Mouse (Mus musculus) forebrain, embryonic 11.5 days (tissue): ENCODE results near the gene Prdx1. TPM values are rescaled to one million over a fixed set of nuclear protein-coding genes. Genes with fewer than 3 reads are reported as not detected.

ENCODE experiments used
- ATAC-seq: fragments of 200-750 bp; cut with Nextera tagmentation; replicated peaks from 2 replicates; pipeline ENCODE4 v1.8.0; 2017; ENCODE audit warnings: moderate TSS enrichment; ENCODE audit not compliant: low FRiP score
- DNase-seq: peaks from one replicate; pipeline ENCODE4 v3.0.0-alpha.2; 2017; ENCODE audit warnings: low spot score
- H3K27ac ChIP-seq: fragments of 300-500 bp; sonication (generic); 2 replicates; pipeline ENCODE4 v1.5.1; 2014; ENCODE audit warnings: low read depth, low read length
- H3K27me3 ChIP-seq: fragments of 300-500 bp; sonication (generic); 2 replicates; pipeline ENCODE4 v1.6.1; 2014; ENCODE audit warnings: mild to moderate bottlenecking, low read length, mixed read lengths; ENCODE audit not compliant: control insufficient read depth, insufficient read depth
- H3K36me3 ChIP-seq: fragments of 300-500 bp; sonication (generic); 2 replicates; pipeline ENCODE4 v1.6.1; 2014; ENCODE audit warnings: mild to moderate bottlenecking, low read length, moderate library complexity, mixed read lengths; ENCODE audit not compliant: control insufficient read depth, insufficient read depth
- H3K4me1 ChIP-seq: fragments of 300-500 bp; sonication (generic); replicated peaks from 2 replicates; pipeline ENCODE4 v1.6.1; 2014; ENCODE audit warnings: low read length, mixed read lengths; ENCODE audit not compliant: control insufficient read depth, insufficient read depth
- H3K4me2 ChIP-seq: fragments of 300-500 bp; sonication (generic); 2 replicates; pipeline ENCODE4 v1.6.1; 2014; ENCODE audit warnings: low read depth, mild to moderate bottlenecking, low read length, moderate library complexity, mixed read lengths; ENCODE audit not compliant: severe bottlenecking
- H3K4me3 ChIP-seq: fragments of 300-500 bp; sonication (generic); 2 replicates; pipeline ENCODE4 v1.5.1; 2014; ENCODE audit warnings: low read depth, low read length
- H3K9ac ChIP-seq: fragments of 300-500 bp; sonication (generic); 2 replicates; pipeline ENCODE4 v1.6.1; 2014; ENCODE audit warnings: low read length
- H3K9me3 ChIP-seq: fragments of 300-500 bp; sonication (generic); 2 replicates; pipeline ENCODE4 v1.6.1; 2016; ENCODE audit warnings: low read length, mixed read lengths; ENCODE audit not compliant: control insufficient read depth
- WGBS: fragments of 180-500 bp; shearing (Covaris S2); extraction: QIAGEN DNeasy Blood & Tissue Kit; methylation state at CpG from one replicate; pipeline ENCODE4 v1.1.7; 2014; 5-methylcytosine and 5-hydroxymethylcytosine counted together
- polyA plus RNA-seq: library from polyadenylated mRNA; unstranded; fragments of >200 nt; fragmentation: Nextera tagmentation; extraction: Ambion mirVana; gene quantifications from 2 replicates; pipeline ENCODE4 v1.2.1, GENCODE M21; 2014

Gene Prdx1
- polyA plus RNA-seq, 1 experiment from 2014 or later = 1,079 TPM

- Histone ChIP-seq H3K4me3 (no peak overlapping the region), H3K36me3 (no peaks in the 10 kb centered on the region; the same call in 1 of the 2 replicates), H3K4me1 (peaks cover 6% of the 10 kb centered on the region), H3K9ac (no peak overlapping the region), H3K4me2 (no peak overlapping the region), H3K27me3 (no peaks in the 10 kb centered on the region), H3K27ac (no peak overlapping the region), H3K9me3 (no peaks in the 10 kb centered on the region)
- no peak for ATAC-seq
- no peak for DNase-seq
- WGBS = 88% methylated on average over 4 of the region's 4 CpGs
Observed at GRCm38 (mm10) chr4:116683957-116684356, 1.4 kb upstream of the Prdx1 start.

GRCm38 (mm10) chr4:116684665-116685064, 679 bp upstream of the Prdx1 start:
- H3K36me3 ChIP-seq = no peaks in the 10 kb centered on the region; the same call in 1 of the 2 replicates
- peaks cover 6% of the 10 kb centered on the region for H3K4me1 ChIP-seq
- 64% methylated on average over 2 of the region's 2 CpGs for WGBS
- no peak for DNase-seq
- H3K4me3 ChIP-seq = no peak overlapping the region
- ATAC-seq = no peak
- H3K27ac ChIP-seq = peak overlapping the region; percentile 92; the same call in 1 of the 2 replicates
- no peaks in the 10 kb centered on the region for H3K9me3 ChIP-seq
- no peak overlapping the region; the same call in 1 of the 2 replicates for H3K4me2 ChIP-seq
- H3K9ac ChIP-seq = peak overlapping the region; percentile 83
- no peaks in the 10 kb centered on the region for H3K27me3 ChIP-seq

GRCm38 (mm10) chr4:116687041-116687440, 1.7 kb downstream of the Prdx1 start:
- WGBS = 44% methylated on average over 1 of the region's 1 CpGs
- H3K36me3 ChIP-seq = no peaks in the 10 kb centered on the region; the same call in 1 of the 2 replicates

GRCm38 (mm10) chr4:116689309-116689876, 4.0 kb downstream of the Prdx1 start:
- 93% methylated on average over 4 of the region's 4 CpGs for WGBS
- H3K36me3 ChIP-seq = peaks cover 2% of the 10 kb centered on the region; the same call in 1 of the 2 replicates
- no peaks in the 10 kb centered on the region for H3K9me3 ChIP-seq
- peaks cover 6% of the 10 kb centered on the region for H3K4me1 ChIP-seq
- no peak overlapping the region for H3K9ac ChIP-seq
- no peak overlapping the region for H3K4me3 ChIP-seq
- H3K27ac ChIP-seq = no peak overlapping the region
- ATAC-seq (no peak), DNase-seq (no peak)
- H3K27me3 ChIP-seq = no peaks in the 10 kb centered on the region
- H3K4me2 ChIP-seq = no peak overlapping the region

More at GRCm38 (mm10) chr4:116687041-116687440, 1.7 kb downstream of the Prdx1 start:
- no peak overlapping the region for H3K27ac ChIP-seq
- peak overlapping the region; percentile 83; the same call in 1 of the 2 replicates for H3K9ac ChIP-seq
- H3K27me3 ChIP-seq = no peaks in the 10 kb centered on the region
- H3K4me2 ChIP-seq = peak overlapping the region; percentile 65
- no peak for DNase-seq
- H3K4me3 ChIP-seq = peak overlapping the region; percentile 67
- ATAC-seq = no peak
- peaks cover 6% of the 10 kb centered on the region for H3K4me1 ChIP-seq
- H3K9me3 ChIP-seq = no peaks in the 10 kb centered on the region

- no peak for DNase-seq
- peaks cover under 1% of the 10 kb centered on the region; the same call in 1 of the 2 replicates for H3K4me1 ChIP-seq
- no peaks in the 10 kb centered on the region for H3K27me3 ChIP-seq
- no peak overlapping the region for H3K27ac ChIP-seq
- peaks cover 7% of the 10 kb centered on the region; the same call in 1 of the 2 replicates for H3K36me3 ChIP-seq
- 92% methylated on average over 2 of the region's 2 CpGs for WGBS
- ATAC-seq = no peak
- no peaks in the 10 kb centered on the region for H3K9me3 ChIP-seq
- no peak overlapping the region for H3K4me3 ChIP-seq
- no peak overlapping the region for H3K9ac ChIP-seq
- no peak overlapping the region for H3K4me2 ChIP-seq
Observed at GRCm38 (mm10) chr4:116692146-116692545, 6.8 kb downstream of the Prdx1 start.

GRCm38 (mm10) chr4:116693785-116694184, 8.4 kb downstream of the Prdx1 start:
- ATAC-seq (no peak), DNase-seq (no peak)
- Histone ChIP-seq H3K27me3 (no peaks in the 10 kb centered on the region), H3K4me3 (no peak overlapping the region), H3K4me1 (no peaks in the 10 kb centered on the region), H3K9ac (no peak overlapping the region), H3K36me3 (peaks cover 10% of the 10 kb centered on the region; the same call in 1 of the 2 replicates), H3K9me3 (no peaks in the 10 kb centered on the region), H3K4me2 (no peak overlapping the region), H3K27ac (no peak overlapping the region)
- 78% methylated on average over 2 of the region's 2 CpGs for WGBS

- WGBS = 92% methylated on average over 2 of the region's 2 CpGs
- H3K4me1 ChIP-seq = no peaks in the 10 kb centered on the region
- no peaks in the 10 kb centered on the region for H3K27me3 ChIP-seq
- no peak overlapping the region for H3K4me3 ChIP-seq
- DNase-seq (no peak), ATAC-seq (no peak)
- peaks cover 12% of the 10 kb centered on the region for H3K36me3 ChIP-seq
- no peaks in the 10 kb centered on the region for H3K9me3 ChIP-seq
- H3K4me2 ChIP-seq = no peak overlapping the region
- no peak overlapping the region for H3K9ac ChIP-seq
- H3K27ac ChIP-seq = no peak overlapping the region
Observed at GRCm38 (mm10) chr4:116698693-116699342, 13.5 kb downstream of the Prdx1 start.

GRCm38 (mm10) chr4:116700964-116701363, 15.6 kb downstream of the Prdx1 start:
- Histone ChIP-seq H3K4me3 (no peak overlapping the region), H3K27ac (no peak overlapping the region), H3K27me3 (no peaks in the 10 kb centered on the region), H3K4me2 (no peak overlapping the region), H3K4me1 (no peaks in the 10 kb centered on the region), H3K9ac (no peak overlapping the region), H3K36me3 (peaks cover 7% of the 10 kb centered on the region), H3K9me3 (no peaks in the 10 kb centered on the region)
- WGBS = 96% methylated on average over 1 of the region's 1 CpGs
- ATAC-seq (no peak), DNase-seq (no peak)
